Mouse (Mus musculus) heart, embryonic 16.5 days (tissue): Measurements from ENCODE around the gene Arl15. TPM values are rescaled to one million over a fixed set of nuclear protein-coding genes. Genes with fewer than 3 reads are reported as not detected.

ENCODE experiments used
- ATAC-seq: fragments of 200-750 bp; cut with Nextera tagmentation; replicated peaks from 2 replicates; pipeline ENCODE4 v1.8.0; 2017; ENCODE audit warnings: moderate number of reproducible peaks; ENCODE audit not compliant: insufficient read depth, low FRiP score; ENCODE audit errors: extremely low read depth
- H3K27ac ChIP-seq: fragments of 300-500 bp; sonication (generic); 2 replicates; pipeline ENCODE4 v1.5.1; 2014; ENCODE audit warnings: mild to moderate bottlenecking, low read length, control low read depth, moderate library complexity
- H3K27me3 ChIP-seq: fragments of 300-500 bp; sonication (generic); 2 replicates; pipeline ENCODE4 v1.6.1; 2014; ENCODE audit warnings: low read length, mixed read lengths; ENCODE audit not compliant: control insufficient read depth, insufficient read depth
- H3K36me3 ChIP-seq: fragments of 300-500 bp; sonication (generic); 2 replicates; pipeline ENCODE4 v1.6.1; 2014; ENCODE audit not compliant: control insufficient read depth, insufficient read depth
- H3K4me1 ChIP-seq: fragments of 300-500 bp; sonication (generic); 2 replicates; pipeline ENCODE4 v1.6.1; 2014; ENCODE audit warnings: low read length, mixed read lengths; ENCODE audit not compliant: control insufficient read depth, insufficient read depth
- H3K4me2 ChIP-seq: fragments of 300-500 bp; sonication (generic); 2 replicates; pipeline ENCODE4 v1.6.1; 2014; ENCODE audit warnings: low read depth, mild to moderate bottlenecking, control low read depth, low read length
- H3K4me3 ChIP-seq: fragments of 300-500 bp; sonication (generic); 2 replicates; pipeline ENCODE4 v1.5.1; 2014; ENCODE audit warnings: mild to moderate bottlenecking, control low read depth, low read length
- H3K9ac ChIP-seq: fragments of 300-500 bp; sonication (generic); 2 replicates; pipeline ENCODE4 v1.6.1; 2014; ENCODE audit warnings: low read length, control low read depth
- H3K9me3 ChIP-seq: fragments of 300-500 bp; sonication (generic); replicated peaks from 2 replicates; pipeline ENCODE4 v1.6.1; 2016; ENCODE audit warnings: low read length; ENCODE audit not compliant: control insufficient read depth
- WGBS: fragments of 180-500 bp; shearing (Covaris S2); extraction: QIAGEN DNeasy Blood & Tissue Kit; methylation state at CpG from one replicate; pipeline ENCODE4 v1.1.7; 2014; 5-methylcytosine and 5-hydroxymethylcytosine counted together
- polyA plus RNA-seq: library from polyadenylated mRNA; unstranded; fragments of >200 nt; fragmentation: Nextera tagmentation; extraction: Ambion mirVana; gene quantifications from 2 replicates; pipeline ENCODE4 v1.2.1, GENCODE M21; 2015

Gene Arl15
- polyA plus RNA-seq, 1 experiment from 2014 or later: 8.8 TPM

DNA sequence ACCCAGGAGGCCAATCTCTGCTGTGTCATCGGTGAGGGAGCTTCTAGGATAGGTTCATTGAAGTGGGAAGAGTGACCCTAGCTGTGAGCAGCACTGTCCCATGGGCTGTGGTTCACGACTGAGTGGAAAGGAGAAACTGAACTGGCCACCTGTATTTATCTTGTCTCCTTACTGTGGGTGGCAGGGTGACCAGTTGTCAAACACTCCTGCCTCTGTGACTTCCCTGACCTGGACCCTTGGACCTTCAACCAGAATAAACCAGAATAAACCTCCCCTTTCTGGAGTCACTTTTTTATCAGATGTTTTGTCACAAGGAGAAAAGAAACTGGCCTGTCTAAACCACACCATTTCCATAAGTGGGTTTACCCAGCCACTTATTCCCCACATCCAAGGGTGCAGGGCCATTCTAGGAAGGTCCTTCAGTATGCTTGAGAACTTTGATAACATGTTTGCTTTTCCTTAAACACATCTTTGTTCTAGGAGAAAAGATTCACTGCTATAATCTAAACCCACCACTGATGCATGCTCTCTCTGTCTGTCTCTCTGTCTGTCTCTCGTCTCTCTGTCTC lies 289.3 kb downstream of the Arl15 start:
- no peak for ATAC-seq
- Histone ChIP-seq H3K4me3 (no peak overlapping the region), H3K4me1 (no peaks in the 10 kb centered on the region; the same call in 1 of the 2 replicates), H3K9me3 (no peaks in the 10 kb centered on the region), H3K36me3 (no peaks in the 10 kb centered on the region), H3K4me2 (no peak overlapping the region), H3K27me3 (no peaks in the 10 kb centered on the region), H3K27ac (no peak overlapping the region), H3K9ac (no peak overlapping the region)
- WGBS: 72% methylated on average over 3 of the region's 3 CpGs

DNA sequence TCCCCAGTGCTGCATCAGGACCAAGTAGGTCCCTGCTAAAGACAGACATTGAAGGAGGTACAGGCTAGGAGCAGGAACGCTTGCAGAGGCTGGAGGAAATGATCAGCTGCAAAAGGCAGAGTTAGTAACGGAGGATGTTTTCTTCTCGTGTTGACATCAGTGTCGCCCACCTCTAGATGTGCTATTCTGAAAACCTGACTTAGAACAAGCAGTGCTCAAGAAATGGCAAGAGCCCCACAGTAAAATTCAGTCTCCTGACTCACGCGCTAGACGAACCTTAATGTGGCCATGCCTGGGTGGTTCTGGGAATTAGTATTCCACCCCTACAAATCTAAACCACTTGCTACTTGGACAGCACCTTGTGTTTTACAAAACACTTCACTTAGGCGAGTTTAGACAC lies 291.1 kb downstream of the Arl15 start:
- Histone ChIP-seq H3K4me2 (no peak overlapping the region), H3K27me3 (no peaks in the 10 kb centered on the region), H3K36me3 (no peaks in the 10 kb centered on the region), H3K9me3 (no peaks in the 10 kb centered on the region), H3K4me3 (no peak overlapping the region), H3K9ac (no peak overlapping the region), H3K27ac (no peak overlapping the region), H3K4me1 (no peaks in the 10 kb centered on the region; the same call in 1 of the 2 replicates)
- WGBS: 70% methylated on average over 8 of the region's 8 CpGs
- no peak for ATAC-seq

DNA sequence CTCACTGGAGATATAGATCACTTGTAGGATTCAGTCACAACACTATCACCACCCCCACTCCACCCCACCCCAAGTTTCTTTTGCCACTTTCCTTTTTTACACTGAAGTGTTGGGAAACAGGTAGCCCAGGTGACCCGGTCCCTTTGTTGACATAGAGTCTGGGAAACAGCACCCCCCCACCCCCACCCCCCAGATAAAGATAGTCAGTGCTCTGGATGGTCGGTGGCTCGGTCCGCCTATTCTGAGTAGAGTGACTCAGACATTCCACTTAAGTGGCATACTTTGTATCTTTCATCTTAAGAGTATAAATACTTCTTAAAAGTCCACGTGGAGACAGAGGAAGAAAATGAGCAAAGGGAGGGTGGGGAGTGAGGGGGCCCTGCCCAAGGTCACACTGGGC lies 292.0 kb downstream of the Arl15 start:
- no peak overlapping the region for H3K4me2 ChIP-seq
- H3K9ac ChIP-seq: no peak overlapping the region
- H3K27ac ChIP-seq: no peak overlapping the region
- WGBS: 27% methylated on average over 5 of the region's 5 CpGs
- no peaks in the 10 kb centered on the region for H3K36me3 ChIP-seq
- no peaks in the 10 kb centered on the region; the same call in 1 of the 2 replicates for H3K4me1 ChIP-seq
- no peaks in the 10 kb centered on the region for H3K27me3 ChIP-seq
- H3K9me3 ChIP-seq: no peaks in the 10 kb centered on the region
- peak; percentile 63 for ATAC-seq
- H3K4me3 ChIP-seq: no peak overlapping the region

DNA sequence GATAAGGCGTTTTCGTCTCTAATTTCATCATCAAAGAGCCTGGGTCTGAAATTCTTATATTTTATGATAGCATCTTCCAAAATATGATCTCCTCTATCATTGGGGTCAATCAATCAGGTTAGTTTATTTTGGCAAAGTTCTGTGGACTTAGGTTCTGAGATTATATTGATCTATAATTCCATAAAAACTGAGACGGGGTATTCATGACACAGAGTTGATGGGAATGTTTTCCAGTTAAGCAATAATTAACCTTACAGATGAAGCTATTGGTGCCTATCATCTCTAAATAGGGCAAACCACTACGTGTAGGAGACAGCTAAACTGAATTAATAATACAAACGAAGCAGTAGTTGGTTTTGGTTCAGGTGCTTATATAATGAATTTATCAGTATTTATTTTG lies 292.5 kb downstream of the Arl15 start:
- ATAC-seq: no peak

DNA sequence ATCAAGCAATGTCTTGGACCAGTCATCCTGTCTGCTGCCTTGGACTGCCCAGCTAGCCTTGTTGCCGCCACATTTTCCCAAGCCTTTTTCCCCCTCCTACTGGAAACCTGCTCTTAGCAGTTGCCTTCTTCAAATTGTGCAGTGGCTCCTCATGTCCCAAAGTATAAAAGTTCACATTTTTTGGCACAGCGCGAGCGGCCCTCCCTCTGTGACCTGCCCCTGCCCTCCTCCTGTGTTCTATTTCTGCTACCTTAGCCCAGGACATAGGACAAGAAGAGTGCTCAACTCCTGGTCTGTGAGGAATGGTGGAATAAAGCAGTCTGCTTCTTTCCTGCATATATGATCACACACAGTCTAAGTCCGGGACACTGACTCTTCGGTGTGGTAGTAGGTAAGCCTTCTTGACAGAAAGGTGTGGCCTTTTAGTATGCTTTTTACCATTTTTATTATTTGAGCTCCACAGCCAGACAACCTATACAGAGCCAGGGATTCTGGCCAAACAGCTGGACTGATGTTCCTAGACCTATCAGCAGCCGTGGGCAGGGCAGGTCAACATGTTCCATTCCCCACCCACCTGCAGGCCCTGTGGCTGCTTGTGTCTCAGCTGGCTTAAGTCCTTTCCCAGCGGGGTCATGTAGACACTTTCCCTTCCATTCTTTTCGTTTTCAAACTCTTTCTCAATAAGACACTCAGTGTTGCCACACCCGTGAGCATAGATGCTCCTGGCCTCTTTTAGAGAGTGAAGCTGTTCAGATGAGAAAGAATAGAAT lies 293.6 kb downstream of the Arl15 start:
- no peak for ATAC-seq
- H3K4me1 ChIP-seq: no peaks in the 10 kb centered on the region; the same call in 1 of the 2 replicates
- no peak overlapping the region for H3K9ac ChIP-seq
- H3K9me3 ChIP-seq: no peaks in the 10 kb centered on the region
- no peaks in the 10 kb centered on the region for H3K36me3 ChIP-seq
- H3K27ac ChIP-seq: no peak overlapping the region
- no peaks in the 10 kb centered on the region for H3K27me3 ChIP-seq
- no peak overlapping the region for H3K4me2 ChIP-seq
- 86% methylated on average over 10 of the region's 10 CpGs for WGBS
- H3K4me3 ChIP-seq: no peak overlapping the region

More for the DNA sequence above, 292.5 kb downstream of the Arl15 start:
- no peak overlapping the region for H3K4me3 ChIP-seq
- H3K4me1 ChIP-seq: no peaks in the 10 kb centered on the region; the same call in 1 of the 2 replicates
- H3K27ac ChIP-seq: no peak overlapping the region
- no peak overlapping the region for H3K9ac ChIP-seq
- no peaks in the 10 kb centered on the region for H3K27me3 ChIP-seq
- H3K9me3 ChIP-seq: no peaks in the 10 kb centered on the region
- no peak overlapping the region for H3K4me2 ChIP-seq
- H3K36me3 ChIP-seq: no peaks in the 10 kb centered on the region
- 82% methylated on average over 5 of the region's 5 CpGs for WGBS

DNA sequence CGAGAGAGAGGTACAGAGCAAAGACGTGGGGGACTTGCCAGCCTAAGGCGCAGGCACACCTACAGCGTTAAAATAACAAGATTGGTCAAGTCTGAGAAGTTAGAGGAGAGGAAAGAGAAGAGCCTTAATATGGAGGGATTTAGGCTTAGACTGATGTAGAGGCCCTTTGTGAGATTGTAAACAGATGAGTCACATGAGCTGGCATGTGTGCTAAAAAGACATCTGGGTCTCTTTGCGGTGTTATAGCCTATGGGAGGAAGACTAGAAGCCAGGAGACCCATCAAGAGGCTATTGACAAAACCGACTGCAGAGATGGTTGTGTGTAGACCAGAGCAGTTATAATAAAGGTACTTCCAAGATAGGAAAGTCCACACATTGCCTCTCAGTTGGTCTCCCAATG lies 296.5 kb downstream of the Arl15 start:
- Histone ChIP-seq H3K4me1 (peaks cover 4% of the 10 kb centered on the region), H3K4me2 (no peak overlapping the region), H3K9me3 (no peaks in the 10 kb centered on the region), H3K27me3 (no peaks in the 10 kb centered on the region), H3K9ac (no peak overlapping the region), H3K36me3 (no peaks in the 10 kb centered on the region), H3K27ac (no peak overlapping the region), H3K4me3 (no peak overlapping the region)
- WGBS: 90% methylated on average over 6 of the region's 6 CpGs
- ATAC-seq: no peak

DNA sequence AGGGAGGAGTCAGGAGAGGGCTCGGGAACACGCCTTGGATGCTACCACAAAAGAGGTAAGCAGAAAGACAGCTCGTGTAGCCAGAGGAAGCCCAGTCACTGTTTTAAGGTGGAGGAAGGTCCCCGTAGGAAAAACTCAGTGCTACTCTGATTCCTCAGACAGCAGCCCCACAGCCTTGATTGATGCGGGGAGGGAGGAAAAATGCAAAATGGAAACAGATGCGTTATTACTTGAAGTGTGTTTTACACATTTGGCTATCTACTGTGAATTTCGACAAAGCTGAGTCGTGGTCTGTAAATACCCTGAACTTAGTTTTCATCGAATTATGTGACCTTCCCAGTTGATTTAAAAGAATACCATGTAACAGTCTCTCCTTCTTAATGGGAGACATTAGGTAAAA lies 296.9 kb downstream of the Arl15 start:
- Histone ChIP-seq H3K9ac (no peak overlapping the region), H3K27me3 (no peaks in the 10 kb centered on the region), H3K36me3 (no peaks in the 10 kb centered on the region), H3K4me3 (no peak overlapping the region), H3K9me3 (no peaks in the 10 kb centered on the region), H3K4me2 (no peak overlapping the region), H3K27ac (no peak overlapping the region), H3K4me1 (peaks cover 4% of the 10 kb centered on the region)
- WGBS: 75% methylated on average over 9 of the region's 9 CpGs
- no peak for ATAC-seq

DNA sequence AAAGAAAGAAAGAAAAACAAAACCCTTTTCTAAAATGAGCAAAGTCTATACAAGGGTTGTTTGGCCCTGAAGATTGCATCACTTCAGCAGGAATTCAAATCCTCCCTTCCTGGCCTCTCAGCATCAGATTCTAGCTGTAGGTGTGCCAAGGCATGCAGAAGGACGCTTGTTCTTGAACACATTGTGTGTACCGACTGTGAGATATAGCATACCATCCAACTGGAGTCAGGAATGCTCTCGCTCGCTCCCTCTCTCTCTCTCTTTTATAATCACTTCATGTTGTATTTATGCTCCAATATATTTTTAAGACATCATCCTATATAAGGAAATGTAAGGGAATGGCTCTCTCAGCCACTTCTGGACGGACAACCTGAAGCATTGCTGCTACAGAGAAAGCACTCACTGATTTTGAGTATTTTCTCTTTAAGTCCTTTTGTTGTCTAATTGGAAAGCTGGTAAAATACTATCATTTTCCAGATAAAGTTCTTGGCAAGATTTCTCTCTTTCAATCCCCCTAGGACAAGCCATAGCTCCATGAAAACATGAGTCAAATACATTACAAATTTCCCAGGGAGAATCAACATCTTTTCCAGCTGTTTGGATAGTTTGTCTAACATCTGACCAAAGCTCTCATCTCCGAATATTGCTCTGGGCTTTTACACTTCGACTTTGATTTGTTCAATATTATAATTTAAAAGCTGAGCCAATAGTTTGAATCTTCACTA lies 300.0 kb downstream of the Arl15 start:
- no peak overlapping the region for H3K27ac ChIP-seq
- no peaks in the 10 kb centered on the region for H3K36me3 ChIP-seq
- no peak overlapping the region for H3K4me2 ChIP-seq
- H3K9me3 ChIP-seq: no peaks in the 10 kb centered on the region
- no peak for ATAC-seq
- H3K4me1 ChIP-seq: peaks cover 4% of the 10 kb centered on the region; the same call in 1 of the 2 replicates
- WGBS: 60% methylated on average over 7 of the region's 7 CpGs
- H3K9ac ChIP-seq: no peak overlapping the region
- H3K4me3 ChIP-seq: no peak overlapping the region
- H3K27me3 ChIP-seq: no peaks in the 10 kb centered on the region

DNA sequence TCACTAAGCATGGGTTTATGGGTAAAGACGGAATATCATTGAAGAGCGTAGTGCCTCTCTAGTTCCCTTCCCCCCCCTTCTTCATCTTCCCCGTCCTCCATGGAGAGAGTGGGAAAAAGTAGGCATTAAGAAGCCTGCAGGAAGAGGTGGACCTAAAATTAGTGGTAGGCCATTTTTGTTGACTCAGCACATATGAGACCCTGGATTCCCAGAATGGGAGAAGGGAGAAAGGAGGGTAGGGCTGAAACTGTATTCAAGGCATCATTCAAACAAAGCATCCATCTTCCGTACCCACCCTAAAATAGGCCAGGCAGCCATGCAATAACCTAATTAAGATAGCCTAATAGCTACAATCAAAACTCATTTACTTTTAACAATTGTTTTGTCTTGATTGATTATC lies 301.1 kb downstream of the Arl15 start:
- Histone ChIP-seq H3K9ac (no peak overlapping the region), H3K9me3 (no peaks in the 10 kb centered on the region), H3K4me3 (no peak overlapping the region), H3K4me1 (peaks cover 4% of the 10 kb centered on the region; the same call in 1 of the 2 replicates), H3K27ac (no peak overlapping the region), H3K27me3 (no peaks in the 10 kb centered on the region), H3K4me2 (no peak overlapping the region), H3K36me3 (no peaks in the 10 kb centered on the region)
- ATAC-seq: no peak; the same call in 1 of the 2 replicates
- 92% methylated on average over 4 of the region's 4 CpGs for WGBS
